Mouse (Mus musculus) embryonic facial prominence, embryonic 13.5 days (tissue): Measurements from ENCODE around the gene Nde1. TPM values are rescaled to one million over a fixed set of nuclear protein-coding genes. Genes with fewer than 3 reads are reported as not detected.

Source experiments
- ATAC-seq: fragments of 200-750 bp; cut with Nextera tagmentation; 2 replicates; pipeline ENCODE4 v1.8.0; 2017; ENCODE audit warnings: low read depth; ENCODE audit not compliant: insufficient number of reproducible peaks, insufficient read depth, low FRiP score, low TSS enrichment
- H3K27ac ChIP-seq: fragments of 300-500 bp; sonication (generic); 2 replicates; pipeline ENCODE4 v1.5.1; 2015; ENCODE audit warnings: moderate library complexity, mild to moderate bottlenecking, inconsistent platforms
- H3K27me3 ChIP-seq: fragments of 300-500 bp; sonication (generic); 2 replicates; pipeline ENCODE4 v1.6.1; 2015; ENCODE audit warnings: mild to moderate bottlenecking, inconsistent platforms
- H3K36me3 ChIP-seq: fragments of 300-500 bp; sonication (generic); 2 replicates; pipeline ENCODE4 v1.6.1; 2015; ENCODE audit warnings: mild to moderate bottlenecking, inconsistent platforms
- H3K4me1 ChIP-seq: fragments of 300-500 bp; sonication (generic); 2 replicates; pipeline ENCODE4 v1.6.1; 2015; ENCODE audit warnings: inconsistent platforms
- H3K4me2 ChIP-seq: fragments of 300-500 bp; sonication (generic); 2 replicates; pipeline ENCODE4 v1.6.1; 2015; ENCODE audit warnings: moderate library complexity, mild to moderate bottlenecking, inconsistent platforms
- H3K4me3 ChIP-seq: fragments of 300-500 bp; sonication (generic); 2 replicates; pipeline ENCODE4 v1.5.1; 2015; ENCODE audit warnings: mild to moderate bottlenecking, inconsistent platforms
- H3K9ac ChIP-seq: fragments of 300-500 bp; sonication (generic); 2 replicates; pipeline ENCODE4 v1.6.1; 2015; ENCODE audit warnings: mild to moderate bottlenecking, inconsistent platforms
- H3K9me3 ChIP-seq: fragments of 300-500 bp; sonication (generic); 2 replicates; pipeline ENCODE4 v1.6.1; 2016; ENCODE audit warnings: inconsistent platforms
- WGBS: fragments of 180-500 bp; shearing (Covaris S2); methylation state at CpG from one replicate; pipeline ENCODE4 v1.1.7; 2015; ENCODE audit warnings: mixed read lengths; 5-methylcytosine and 5-hydroxymethylcytosine counted together
- polyA plus RNA-seq: library from polyadenylated mRNA; unstranded; fragments of >200 nt; fragmentation: Nextera tagmentation; extraction: Ambion mirVana; gene quantifications from 2 replicates; pipeline ENCODE4 v1.2.1, GENCODE M21; 2015

The Nde1 gene
- polyA plus RNA-seq, 1 experiment from 2014 or later, result 122 TPM

DNA sequence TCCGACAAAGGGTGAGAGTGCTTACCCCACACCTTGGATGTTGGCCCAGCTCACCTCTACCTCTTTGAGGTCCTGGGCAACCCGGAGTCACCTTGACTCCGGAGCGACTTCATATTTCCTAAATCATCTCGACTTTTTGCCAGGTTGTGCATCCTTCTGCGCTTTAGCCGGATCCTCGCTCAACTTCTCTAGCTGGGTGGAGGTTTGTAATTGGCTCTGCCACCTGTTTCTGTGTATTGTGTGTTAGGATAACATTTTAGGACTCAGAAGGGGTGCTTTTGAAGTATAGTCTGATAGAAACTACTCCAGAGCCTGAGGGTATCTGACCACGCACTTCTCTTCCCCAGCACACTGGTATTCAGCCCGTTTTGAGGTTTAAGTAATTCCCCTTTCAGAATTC is 656 bp downstream of the Nde1 start:
- Histone ChIP-seq H3K4me3 (peak overlapping the region; percentile 75), H3K9ac (peak overlapping the region; percentile 89), H3K27ac (peak overlapping the region; percentile 94), H3K27me3 (no peaks in the 10 kb centered on the region), H3K4me2 (peak overlapping the region; percentile 72), H3K36me3 (peaks cover 9% of the 10 kb centered on the region), H3K4me1 (peaks cover 22% of the 10 kb centered on the region), H3K9me3 (no peaks in the 10 kb centered on the region)
- no peak for ATAC-seq
- WGBS, result 1% methylated on average over 10 of the region's 10 CpGs

DNA sequence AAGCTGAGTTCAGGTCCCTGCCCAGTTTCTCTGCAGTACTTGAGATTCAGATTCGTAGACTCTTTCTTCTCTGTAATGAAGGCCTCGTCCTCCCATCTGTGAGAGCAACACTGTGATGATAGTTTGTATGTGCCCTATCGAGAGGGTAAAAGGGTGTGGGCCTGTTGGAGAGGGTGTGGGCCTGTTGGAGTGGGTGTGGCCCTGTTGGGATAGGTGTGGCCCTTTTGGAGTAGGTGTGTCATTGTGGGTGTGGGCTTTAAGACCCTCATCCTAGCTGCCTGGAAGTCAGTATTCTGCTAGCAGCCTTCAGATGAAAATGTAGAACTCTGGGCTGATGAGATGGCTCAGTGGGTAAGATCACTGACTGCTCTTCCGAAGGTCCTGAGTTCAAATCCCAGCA is 3.4 kb downstream of the Nde1 start:
- Histone ChIP-seq H3K27ac (no peak overlapping the region), H3K27me3 (no peaks in the 10 kb centered on the region), H3K36me3 (peaks cover 35% of the 10 kb centered on the region), H3K4me2 (no peak overlapping the region), H3K4me1 (peaks cover 22% of the 10 kb centered on the region), H3K9me3 (no peaks in the 10 kb centered on the region), H3K4me3 (no peak overlapping the region), H3K9ac (no peak overlapping the region)
- no peak for ATAC-seq
- WGBS, result 91% methylated on average over 4 of the region's 4 CpGs

DNA sequence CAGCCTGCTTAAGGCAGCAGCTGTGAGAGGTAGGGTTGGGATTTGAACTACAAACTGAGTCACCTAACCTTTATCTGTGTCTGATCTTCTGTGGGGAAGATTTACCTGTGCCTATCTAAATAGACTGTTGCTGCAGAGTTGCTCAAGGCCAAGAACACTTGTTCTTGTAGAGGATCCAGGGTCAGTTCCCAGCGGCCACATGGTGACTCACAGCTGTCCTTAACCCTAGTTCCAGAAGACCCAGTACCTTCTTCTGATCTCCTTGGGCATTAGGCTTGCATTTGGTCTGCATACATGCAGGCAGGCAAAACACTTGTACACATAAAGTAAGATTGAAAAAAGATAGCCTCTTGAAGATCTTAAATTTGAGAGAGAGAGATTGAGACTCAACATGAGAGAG is 6.6 kb downstream of the Nde1 start:
- no peak overlapping the region for H3K27ac ChIP-seq
- no peaks in the 10 kb centered on the region for H3K9me3 ChIP-seq
- H3K4me1 ChIP-seq, result peaks cover 12% of the 10 kb centered on the region
- 98% methylated on average over 1 of the region's 1 CpGs for WGBS
- no peak for ATAC-seq
- no peaks in the 10 kb centered on the region for H3K27me3 ChIP-seq
- no peak overlapping the region for H3K4me2 ChIP-seq
- peaks cover 67% of the 10 kb centered on the region for H3K36me3 ChIP-seq
- H3K9ac ChIP-seq, result no peak overlapping the region
- H3K4me3 ChIP-seq, result no peak overlapping the region

DNA sequence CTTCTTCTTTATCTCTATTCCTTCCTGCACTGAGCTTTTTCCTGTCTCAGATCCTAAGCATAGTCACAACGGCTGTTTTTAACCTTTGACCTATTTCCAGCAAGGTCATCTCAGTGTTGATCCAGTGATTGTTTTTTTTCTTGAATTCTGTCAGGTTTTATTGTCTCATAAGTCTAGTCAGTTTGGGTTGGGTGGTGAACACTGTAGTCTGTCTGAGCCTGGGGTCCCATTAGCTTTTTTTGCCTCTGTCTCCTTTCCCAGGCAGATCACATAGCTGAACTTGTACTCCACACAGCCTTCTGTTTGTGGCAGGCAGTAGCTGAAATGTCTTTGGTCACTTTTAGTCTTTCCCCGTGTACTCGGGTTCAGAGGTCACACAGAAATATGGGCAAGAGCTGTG is 15.0 kb downstream of the Nde1 start:
- H3K36me3 ChIP-seq, result peaks cover 88% of the 10 kb centered on the region
- WGBS, result 51% methylated on average over 3 of the region's 3 CpGs
- no peak for ATAC-seq

DNA sequence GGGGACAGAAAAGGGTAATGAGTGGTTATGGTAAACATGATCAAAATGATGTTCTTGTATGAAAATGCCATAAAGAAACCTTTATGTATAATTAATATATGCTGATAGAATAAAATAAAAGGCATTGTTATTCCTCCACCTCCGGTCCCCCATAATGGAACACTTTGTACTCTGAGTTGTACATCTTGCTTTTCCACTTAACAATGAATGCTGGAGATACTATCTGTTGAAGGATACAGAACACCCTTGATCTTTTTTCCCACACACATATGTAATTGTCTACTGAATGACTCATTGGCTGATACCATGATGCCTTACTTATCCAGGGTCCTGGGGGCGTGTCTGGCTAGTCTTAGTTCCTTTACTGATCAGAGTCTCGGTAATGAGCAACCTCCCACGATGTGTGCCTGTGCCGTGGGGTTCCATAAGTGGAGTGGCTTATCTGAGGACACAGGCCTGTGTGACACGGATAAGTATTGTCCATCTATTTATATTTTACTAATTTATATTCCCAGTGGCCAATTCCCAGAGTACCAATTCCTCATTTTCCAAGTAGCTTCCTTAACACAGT is 17.2 kb downstream of the Nde1 start:
- no peaks in the 10 kb centered on the region for H3K9me3 ChIP-seq
- WGBS, result 88% methylated on average over 6 of the region's 6 CpGs
- no peak for ATAC-seq
- no peak overlapping the region for H3K9ac ChIP-seq
- no peak overlapping the region for H3K4me2 ChIP-seq
- H3K4me3 ChIP-seq, result no peak overlapping the region
- no peak overlapping the region for H3K27ac ChIP-seq
- H3K27me3 ChIP-seq, result no peaks in the 10 kb centered on the region
- H3K36me3 ChIP-seq, result peaks cover 88% of the 10 kb centered on the region
- no peaks in the 10 kb centered on the region for H3K4me1 ChIP-seq

More for the DNA sequence above, 15.0 kb downstream of the Nde1 start:
- no peaks in the 10 kb centered on the region for H3K4me1 ChIP-seq
- H3K9me3 ChIP-seq, result no peaks in the 10 kb centered on the region
- H3K9ac ChIP-seq, result no peak overlapping the region
- H3K4me2 ChIP-seq, result no peak overlapping the region
- no peak overlapping the region for H3K27ac ChIP-seq
- H3K4me3 ChIP-seq, result no peak overlapping the region
- no peaks in the 10 kb centered on the region for H3K27me3 ChIP-seq

DNA sequence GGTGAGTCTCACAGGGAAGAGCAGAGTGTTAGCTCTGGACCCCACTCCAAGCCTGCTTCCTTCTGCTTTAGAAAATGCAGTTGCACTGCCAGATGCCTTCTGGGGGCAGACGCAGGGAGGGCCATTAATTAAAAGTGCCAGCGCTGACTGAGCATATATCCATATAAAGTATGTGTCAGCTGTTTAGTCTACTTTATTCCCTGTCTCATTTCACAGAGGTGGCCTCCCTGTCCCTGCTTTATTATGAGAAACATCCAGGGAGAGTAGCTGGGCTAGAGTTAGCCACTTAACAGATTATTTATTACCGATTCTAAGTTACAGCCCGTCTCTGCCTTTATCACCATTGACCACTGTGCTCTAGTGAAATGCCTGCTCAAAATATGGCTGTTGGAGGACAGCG is 19.3 kb downstream of the Nde1 start:
- Histone ChIP-seq H3K9ac (no peak overlapping the region), H3K27me3 (no peaks in the 10 kb centered on the region), H3K36me3 (peaks cover 89% of the 10 kb centered on the region), H3K4me2 (no peak overlapping the region), H3K27ac (no peak overlapping the region), H3K9me3 (no peaks in the 10 kb centered on the region), H3K4me3 (no peak overlapping the region), H3K4me1 (no peaks in the 10 kb centered on the region)
- ATAC-seq, result no peak
- 95% methylated on average over 5 of the region's 5 CpGs for WGBS

DNA sequence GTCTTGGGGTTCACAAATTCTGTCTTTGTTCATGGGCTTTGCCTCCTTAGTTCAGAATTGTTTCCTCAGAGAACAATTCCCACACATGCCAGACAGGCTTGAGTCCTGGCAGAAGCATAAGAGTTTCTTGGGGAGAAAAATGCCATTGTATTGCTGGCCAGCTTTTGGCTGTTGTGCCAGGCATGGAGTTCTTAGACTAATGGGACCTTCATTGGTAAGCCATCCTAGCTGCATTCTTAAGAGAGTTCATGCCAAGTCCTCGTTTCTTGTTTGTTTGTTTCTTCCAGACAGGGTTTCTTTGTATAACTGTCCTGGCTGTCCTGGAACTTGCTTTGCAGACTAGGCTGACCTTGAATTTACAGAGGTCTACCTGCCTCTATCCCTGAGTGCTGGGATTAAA is 20.8 kb downstream of the Nde1 start:
- H3K27ac ChIP-seq, result no peak overlapping the region
- H3K27me3 ChIP-seq, result no peaks in the 10 kb centered on the region
- WGBS, result 69% methylated on average over 1 of the region's 1 CpGs
- no peak overlapping the region for H3K4me3 ChIP-seq
- no peak for ATAC-seq
- H3K36me3 ChIP-seq, result peaks cover 88% of the 10 kb centered on the region
- H3K9ac ChIP-seq, result no peak overlapping the region
- H3K4me2 ChIP-seq, result no peak overlapping the region
- H3K9me3 ChIP-seq, result no peaks in the 10 kb centered on the region
- H3K4me1 ChIP-seq, result no peaks in the 10 kb centered on the region

DNA sequence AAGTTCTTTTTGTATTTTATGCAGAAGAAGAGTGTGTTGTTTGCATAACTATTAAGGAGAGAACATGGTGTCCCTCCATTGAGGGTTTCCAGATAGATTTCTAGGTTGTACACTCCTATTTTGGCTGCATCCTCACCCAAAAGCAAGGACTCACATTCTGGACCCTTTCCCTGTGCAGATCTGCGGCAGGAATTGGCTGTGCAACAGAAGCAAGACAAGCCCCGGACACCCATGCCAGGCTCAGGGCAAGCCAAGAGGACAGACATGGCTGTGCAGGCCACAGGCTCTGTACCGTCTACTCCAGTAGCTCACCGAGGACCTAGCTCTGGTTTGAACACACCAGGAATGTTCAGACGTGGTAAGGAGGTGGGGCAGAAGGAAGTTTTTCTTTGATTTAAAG is 22.4 kb downstream of the Nde1 start:
- Histone ChIP-seq H3K9me3 (no peaks in the 10 kb centered on the region), H3K4me2 (no peak overlapping the region), H3K4me3 (no peak overlapping the region), H3K4me1 (no peaks in the 10 kb centered on the region), H3K27ac (no peak overlapping the region), H3K27me3 (no peaks in the 10 kb centered on the region), H3K36me3 (peaks cover 94% of the 10 kb centered on the region), H3K9ac (no peak overlapping the region)
- no peak for ATAC-seq
- 92% methylated on average over 5 of the region's 5 CpGs for WGBS

DNA sequence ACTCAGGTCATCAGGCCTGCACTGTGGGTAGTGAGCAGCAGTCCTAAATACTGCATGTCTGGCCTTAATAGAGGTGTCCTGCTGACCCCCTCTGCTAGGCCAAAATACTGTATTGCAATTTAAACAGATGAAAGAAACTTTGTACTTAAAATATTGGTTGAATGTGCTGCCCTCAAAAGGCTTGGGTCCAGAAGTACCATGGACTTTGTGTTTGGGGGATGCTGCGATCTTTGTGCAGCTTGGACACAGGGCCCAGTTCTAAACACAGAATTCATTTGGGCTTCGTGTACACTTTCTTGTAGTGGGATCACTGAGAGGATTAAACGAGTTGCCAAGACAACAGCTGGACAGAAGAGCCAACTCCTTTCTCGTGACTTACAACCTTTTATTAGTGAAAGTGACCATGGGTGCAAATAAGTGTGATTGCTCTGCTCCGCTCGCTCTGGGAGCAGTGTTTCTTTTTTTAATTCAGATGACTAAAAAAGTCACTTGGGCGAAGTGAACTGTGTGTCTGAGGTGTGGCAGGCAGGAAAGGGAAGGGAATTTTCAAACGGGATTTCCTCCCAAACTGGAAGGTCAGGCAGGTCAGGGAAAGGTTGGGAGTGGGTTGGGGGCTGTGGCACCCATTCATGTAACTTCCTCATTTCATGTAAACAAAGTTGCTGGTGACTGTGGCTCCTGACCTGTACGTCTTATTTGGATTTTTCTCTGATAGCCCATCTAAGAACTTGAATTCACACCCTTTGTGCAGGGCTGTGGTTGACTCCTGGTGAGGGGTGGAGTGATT is 31.3 kb downstream of the Nde1 start:
- H3K4me1 ChIP-seq, result no peaks in the 10 kb centered on the region
- no peak for ATAC-seq
- no peaks in the 10 kb centered on the region for H3K9me3 ChIP-seq
- 77% methylated on average over 9 of the region's 9 CpGs for WGBS
- H3K4me3 ChIP-seq, result no peak overlapping the region
- H3K27me3 ChIP-seq, result no peaks in the 10 kb centered on the region
- H3K27ac ChIP-seq, result no peak overlapping the region
- peaks cover 37% of the 10 kb centered on the region for H3K36me3 ChIP-seq
- H3K9ac ChIP-seq, result no peak overlapping the region
- H3K4me2 ChIP-seq, result no peak overlapping the region

DNA sequence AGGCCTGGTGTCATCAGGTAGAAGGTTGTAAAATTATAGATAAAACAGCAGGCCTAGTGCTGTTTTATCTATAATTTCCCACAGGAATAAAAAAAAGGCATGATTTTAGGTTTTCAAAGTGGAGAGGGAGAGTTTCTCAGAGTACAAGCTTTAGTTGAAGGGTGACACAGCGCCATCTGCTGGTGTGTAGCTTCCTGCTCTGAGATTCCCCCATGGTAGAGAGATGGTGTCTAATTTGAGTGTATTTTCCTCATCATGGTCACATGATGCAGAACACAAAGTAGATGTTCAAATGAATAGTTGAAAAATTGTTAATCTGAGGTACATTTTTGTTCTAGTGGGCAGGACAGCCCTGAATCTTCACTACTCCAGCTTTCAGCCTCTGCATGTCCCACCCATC is 32.4 kb downstream of the Nde1 start:
- WGBS, result 20% methylated on average over 1 of the region's 1 CpGs
- no peaks in the 10 kb centered on the region for H3K4me1 ChIP-seq
- H3K9ac ChIP-seq, result no peak overlapping the region
- ATAC-seq, result no peak
- no peak overlapping the region for H3K27ac ChIP-seq
- no peak overlapping the region for H3K4me3 ChIP-seq
- H3K9me3 ChIP-seq, result no peaks in the 10 kb centered on the region
- H3K27me3 ChIP-seq, result no peaks in the 10 kb centered on the region
- H3K36me3 ChIP-seq, result peaks cover 27% of the 10 kb centered on the region
- no peak overlapping the region for H3K4me2 ChIP-seq

DNA sequence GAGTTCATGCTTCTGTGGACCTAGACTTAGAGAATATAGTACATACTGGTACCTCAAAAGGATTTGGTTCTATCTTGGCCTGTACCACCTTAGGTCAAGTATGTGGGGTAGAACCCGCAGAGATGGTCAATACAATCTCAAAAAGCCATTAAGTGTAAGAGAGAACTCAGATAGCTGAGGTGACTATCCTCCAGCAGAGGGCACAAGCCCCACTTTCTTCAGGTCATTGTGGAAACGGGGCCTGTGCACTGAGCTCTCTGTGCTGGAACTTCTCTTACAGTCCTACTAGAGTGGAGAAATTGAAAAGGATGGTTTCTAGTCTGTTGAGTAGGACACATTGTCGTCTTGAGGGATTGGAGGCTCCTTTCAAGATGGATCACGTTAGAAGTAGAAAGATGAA is 35.7 kb downstream of the Nde1 start:
- no peaks in the 10 kb centered on the region for H3K27me3 ChIP-seq
- no peak overlapping the region for H3K4me3 ChIP-seq
- 72% methylated on average over 4 of the region's 4 CpGs for WGBS
- ATAC-seq, result no peak
- H3K9ac ChIP-seq, result no peak overlapping the region
- H3K4me1 ChIP-seq, result no peaks in the 10 kb centered on the region
- no peak overlapping the region for H3K27ac ChIP-seq
- H3K4me2 ChIP-seq, result no peak overlapping the region
- no peaks in the 10 kb centered on the region for H3K36me3 ChIP-seq
- no peaks in the 10 kb centered on the region for H3K9me3 ChIP-seq

DNA sequence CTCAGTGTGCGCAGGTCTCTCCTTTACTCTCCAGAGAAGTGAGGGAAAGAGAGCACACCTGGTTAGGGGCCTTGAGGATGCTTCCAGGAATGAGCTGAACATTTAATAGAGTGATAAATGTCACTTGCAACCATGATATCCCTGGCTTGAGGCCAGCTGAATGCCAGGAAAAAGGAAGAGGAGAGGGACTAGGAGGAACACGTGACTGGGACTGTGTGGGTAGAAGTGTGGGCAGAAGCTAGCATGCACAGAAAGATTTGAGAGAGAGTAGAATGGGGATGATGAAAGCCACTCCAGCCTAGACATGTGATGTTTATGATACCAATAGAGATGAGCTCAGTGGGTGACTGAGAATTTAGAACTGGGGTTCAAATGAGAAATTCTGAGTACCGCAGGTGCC is 52.1 kb downstream of the Nde1 start:
- Histone ChIP-seq H3K9ac (no peak overlapping the region), H3K4me3 (no peak overlapping the region), H3K27me3 (no peaks in the 10 kb centered on the region), H3K36me3 (no peaks in the 10 kb centered on the region), H3K4me1 (no peaks in the 10 kb centered on the region), H3K27ac (no peak overlapping the region), H3K9me3 (no peaks in the 10 kb centered on the region), H3K4me2 (no peak overlapping the region)
- ATAC-seq, result no peak
- WGBS, result 91% methylated on average over 3 of the region's 3 CpGs
